Mouse (Mus musculus) lung, adult 18-20 months (tissue): Measurements from ENCODE around the gene Gcm1.

ENCODE experiments used
- DNase-seq, 2 experiments: peaks; one replicate each; pipeline ENCODE4 v3.0.0; 2022; ENCODE audit warnings: mixed read lengths in 2 of 2

Gcm1 gene

GRCm38 (mm10) chr9:78103965-78104560 is 52.3 kb downstream of the Gcm1 start:
- no peak for DNase-seq

- DNase-seq: peak; percentile 27 to 47
Observed at GRCm38 (mm10) chr9:78104973-78105372, 53.2 kb downstream of the Gcm1 start.

- DNase-seq: peak in 1 of 2 experiments; percentile 28
Observed at GRCm38 (mm10) chr9:78105501-78105932, 53.8 kb downstream of the Gcm1 start.

- DNase-seq: no peak
Observed at GRCm38 (mm10) chr9:78106821-78107220, 55.1 kb downstream of the Gcm1 start.

GRCm38 (mm10) chr9:78107582-78107911 is 55.8 kb downstream of the Gcm1 start:
- no peak for DNase-seq

- DNase-seq: peak; percentile 80 to 82
Observed at GRCm38 (mm10) chr9:78107912-78108795, 56.4 kb downstream of the Gcm1 start.

- DNase-seq: peak; percentile 93 to 96
Observed at GRCm38 (mm10) chr9:78108796-78109239, 57.1 kb downstream of the Gcm1 start, which contains the start of the genes Fbxo9 and Ick. TSS of gene Fbxo9 (minus strand) at chr9:78109065. TSS of gene Ick (plus strand) at chr9:78109192.

GRCm38 (mm10) chr9:78109656-78110055 is 57.9 kb downstream of the Gcm1 start:
- no peak for DNase-seq

- DNase-seq: no peak
Observed at GRCm38 (mm10) chr9:78111456-78111855, 59.7 kb downstream of the Gcm1 start.

- DNase-seq: peak; percentile 91 to 94
Observed at GRCm38 (mm10) chr9:78112770-78113537, 61.2 kb downstream of the Gcm1 start.

GRCm38 (mm10) chr9:78113538-78113885 is 61.8 kb downstream of the Gcm1 start:
- no peak for DNase-seq
